Mouse (Mus musculus) heart, postnatal 0 days (tissue): ENCODE measurements around the gene Ngp.

Source experiments
- CTCF ChIP-seq: IDR thresholded peaks from 2 replicates; pipeline ENCODE4 v1.5.1; 2016; ENCODE audit warnings: antibody characterized with exemption, control low read depth, low read depth
- EP300 ChIP-seq: IDR thresholded peaks from 2 replicates; pipeline ENCODE4 v1.6.1; 2016; ENCODE audit warnings: antibody characterized with exemption, low read depth

DNA sequence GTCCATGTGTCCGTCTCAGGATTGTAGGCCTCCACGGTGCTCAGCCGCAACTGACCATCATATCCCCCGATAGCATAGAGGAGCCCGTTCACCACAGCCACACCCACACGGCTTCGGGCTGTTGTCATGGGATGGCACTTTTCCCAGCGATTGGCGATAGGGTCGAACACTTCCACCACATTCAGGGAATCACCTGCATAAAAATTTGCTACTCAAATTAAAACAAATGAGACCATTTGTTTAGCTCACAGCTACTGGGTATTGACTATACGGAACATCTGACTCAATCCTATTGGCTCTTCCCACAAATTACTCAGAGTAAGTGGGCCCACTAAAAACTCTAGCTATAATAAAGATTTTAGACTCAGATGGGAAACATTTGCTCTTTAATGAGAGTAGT, 16.5 kb downstream of the Ngp start:
- TF ChIP-seq CTCF = no peak
- no peak for TF ChIP-seq EP300
